Mouse (Mus musculus): ENCODE data around the gene Cyp2r1. TPM values are rescaled to one million over a fixed set of nuclear protein-coding genes. Genes with fewer than 3 reads are reported as not detected.
"Not testable (repeated sequence)": the region's sequence is repeated elsewhere in the genome, so short reads cannot be mapped to it uniquely, and the experiment has no call there.

Cyp2r1 gene
- polyA plus RNA-seq (2015; fragmentation: Nextera tagmentation; extraction: Ambion mirVana): 1.9 and 2.4 TPM in 2 replicates

DNA sequence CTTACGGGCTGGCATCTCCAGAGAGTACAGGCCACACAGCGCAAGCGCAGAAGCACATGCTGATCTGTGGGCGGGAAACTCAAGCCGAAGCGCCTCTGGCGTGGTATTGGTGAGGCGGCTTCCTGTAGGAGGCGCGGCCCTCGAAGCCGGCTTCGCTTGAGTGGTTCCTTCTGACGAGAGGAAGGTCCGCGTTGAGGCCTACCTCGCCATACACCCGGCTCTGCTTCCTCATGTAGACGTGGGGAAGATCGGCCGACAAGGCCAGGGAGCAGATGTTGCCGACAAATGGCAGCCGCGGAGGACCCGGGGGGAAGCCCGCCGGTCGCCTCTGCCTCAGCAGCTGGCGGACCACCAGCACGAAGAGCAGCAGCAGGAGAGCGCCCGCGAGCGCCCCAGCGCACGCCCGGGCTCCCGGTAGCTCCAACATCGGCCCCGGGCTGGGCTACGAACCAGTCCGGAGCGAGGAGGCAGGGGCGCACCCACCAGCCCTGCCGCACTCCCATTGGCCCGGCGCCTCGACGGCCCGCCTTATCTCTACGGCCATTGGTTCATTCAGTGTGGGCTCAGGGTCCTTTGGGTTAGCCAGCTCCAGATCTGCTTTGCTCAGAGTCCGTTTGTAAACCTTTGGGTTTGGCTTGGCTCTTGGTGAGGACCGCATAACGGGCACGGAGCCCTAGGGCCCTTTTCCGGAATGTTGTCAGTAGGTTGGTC lies at the start of gene Cyp2r1:
TSS of gene Cyp2r1 (minus strand) at position 442 of the 711 bp plus-strand sequence.
- Histone ChIP-seq H3K9ac (peak within 1 kb of the TSS; percentile 68), H3K9me3 (no peaks in the 10 kb centered on the region), H3K4me2 (peak within 1 kb of the TSS; percentile 92), H3K36me3 (no peaks in the 10 kb centered on the region), H3K4me1 (peaks cover 3% of the 10 kb centered on the region; the same call in 1 of the 2 replicates), H3K27ac (peak within 1 kb of the TSS; percentile 91), H3K27me3 (no peaks in the 10 kb centered on the region), H3K4me3 (peak within 1 kb of the TSS; percentile 59)
- ATAC-seq (ENCODE audit: borderline replicate concordance, extremely low read depth, low FRiP score, low TSS enrichment): peak; percentile 100
- 3% methylated on average over 56 of the region's 56 CpGs for WGBS

DNA sequence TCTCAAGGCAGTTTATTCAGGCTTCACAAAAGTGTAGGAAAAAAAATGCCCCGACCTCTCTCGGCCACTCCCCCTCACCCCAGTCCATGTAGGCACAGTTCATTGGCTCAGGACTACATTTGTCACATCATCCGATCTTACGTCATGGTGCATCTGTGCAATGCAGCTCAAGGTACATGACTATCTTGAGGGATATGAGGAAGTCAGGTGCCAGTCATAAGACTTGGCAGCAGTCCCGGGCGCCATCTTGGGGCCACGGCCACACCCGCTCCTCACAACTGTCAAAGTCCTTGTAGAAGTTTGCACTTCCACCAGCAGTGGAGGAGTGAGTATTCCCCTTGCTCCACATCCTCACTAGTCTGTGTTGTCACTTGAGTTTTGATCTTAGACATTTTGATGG lies 31.6 kb upstream of the Cyp2r1 start:
- not testable (repeated sequence) for H3K27ac ChIP-seq; H3K4me3 ChIP-seq; ATAC-seq (ENCODE audit: borderline replicate concordance, extremely low read depth, low FRiP score, low TSS enrichment); H3K4me2 ChIP-seq; H3K27me3 ChIP-seq; H3K36me3 ChIP-seq; H3K9me3 ChIP-seq; H3K9ac ChIP-seq; H3K4me1 ChIP-seq
- 91% methylated on average over 8 of the region's 8 CpGs for WGBS

DNA sequence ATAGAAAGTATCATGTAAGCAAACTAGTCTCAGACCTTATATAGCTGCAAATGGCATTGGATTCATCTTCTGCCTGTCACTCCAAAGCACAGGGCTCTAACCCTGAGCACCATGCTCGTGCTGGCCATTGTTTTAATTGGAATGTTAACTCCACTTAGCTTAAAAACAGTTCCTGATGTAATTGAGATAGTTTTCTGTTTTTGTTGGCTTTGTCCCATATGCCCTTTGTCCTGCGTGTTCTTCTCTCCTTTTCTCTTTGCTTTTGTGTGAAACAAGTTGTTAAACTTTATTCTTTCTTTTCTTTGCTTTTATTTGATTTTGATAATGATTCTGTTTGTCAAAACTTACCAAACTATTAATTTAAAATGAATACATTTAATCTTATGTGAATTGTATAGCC lies 19.7 kb upstream of the Cyp2r1 start:
- WGBS: 44% methylated on average over 2 of the region's 2 CpGs
- no peak for ATAC-seq (ENCODE audit: borderline replicate concordance, extremely low read depth, low FRiP score, low TSS enrichment)
- Histone ChIP-seq H3K27me3 (no peaks in the 10 kb centered on the region), H3K4me2 (no peak overlapping the region), H3K27ac (no peak overlapping the region), H3K4me1 (no peaks in the 10 kb centered on the region), H3K36me3 (no peaks in the 10 kb centered on the region), H3K9me3 (no peaks in the 10 kb centered on the region), H3K4me3 (no peak overlapping the region), H3K9ac (no peak overlapping the region)

DNA sequence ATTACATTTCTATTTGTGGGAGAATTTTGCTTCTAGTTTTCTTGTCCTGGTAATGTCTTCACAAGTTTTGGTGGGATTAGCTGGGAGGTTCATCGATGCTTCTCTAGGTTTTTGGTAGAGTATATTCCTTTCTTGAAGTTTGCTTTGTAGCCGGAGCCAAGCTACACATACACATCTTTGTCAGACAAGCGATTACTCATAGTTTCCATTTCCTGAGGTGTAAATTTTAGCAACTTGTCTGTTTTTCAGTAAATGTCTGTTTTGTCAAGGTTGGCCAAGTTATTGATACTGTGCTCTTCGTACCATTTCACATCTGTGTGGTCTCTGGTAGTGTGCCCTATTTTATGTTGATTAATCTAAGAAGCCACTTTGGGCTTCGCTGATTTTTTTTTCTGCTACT lies 18.4 kb upstream of the Cyp2r1 start:
- Histone ChIP-seq H3K4me3 (no peak overlapping the region), H3K27ac (no peak overlapping the region), H3K4me2 (no peak overlapping the region), H3K36me3 (no peaks in the 10 kb centered on the region), H3K4me1 (no peaks in the 10 kb centered on the region), H3K27me3 (no peaks in the 10 kb centered on the region), H3K9ac (no peak overlapping the region), H3K9me3 (no peaks in the 10 kb centered on the region)
- no peak for ATAC-seq (ENCODE audit: borderline replicate concordance, extremely low read depth, low FRiP score, low TSS enrichment)
- WGBS: 72% methylated on average over 5 of the region's 5 CpGs

DNA sequence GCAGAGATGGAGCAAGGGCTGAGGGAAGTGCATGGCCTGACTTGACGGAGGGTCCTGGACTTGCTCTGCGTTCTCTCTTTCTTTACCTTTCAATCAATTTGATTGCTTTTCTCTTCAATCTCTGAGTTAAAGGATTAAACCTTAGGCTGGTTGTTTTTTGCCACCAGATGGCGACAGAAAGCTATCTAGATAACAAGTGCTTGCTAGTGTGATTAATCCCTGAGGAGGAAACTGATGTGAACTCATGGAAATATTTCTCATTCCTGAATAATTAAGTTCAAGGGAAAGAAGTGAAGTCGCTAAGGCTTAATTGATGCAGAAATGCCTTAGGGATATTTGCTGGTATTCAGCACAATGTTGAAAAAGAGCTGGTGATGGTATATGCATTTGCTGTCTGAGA lies 17.7 kb upstream of the Cyp2r1 start:
- no peaks in the 10 kb centered on the region for H3K9me3 ChIP-seq
- no peak overlapping the region for H3K9ac ChIP-seq
- H3K4me3 ChIP-seq: no peak overlapping the region
- H3K36me3 ChIP-seq: no peaks in the 10 kb centered on the region
- WGBS: 6% methylated on average over 4 of the region's 4 CpGs
- no peak for ATAC-seq (ENCODE audit: borderline replicate concordance, extremely low read depth, low FRiP score, low TSS enrichment)
- no peak overlapping the region for H3K4me2 ChIP-seq
- no peaks in the 10 kb centered on the region for H3K4me1 ChIP-seq
- no peaks in the 10 kb centered on the region for H3K27me3 ChIP-seq
- no peak overlapping the region for H3K27ac ChIP-seq

DNA sequence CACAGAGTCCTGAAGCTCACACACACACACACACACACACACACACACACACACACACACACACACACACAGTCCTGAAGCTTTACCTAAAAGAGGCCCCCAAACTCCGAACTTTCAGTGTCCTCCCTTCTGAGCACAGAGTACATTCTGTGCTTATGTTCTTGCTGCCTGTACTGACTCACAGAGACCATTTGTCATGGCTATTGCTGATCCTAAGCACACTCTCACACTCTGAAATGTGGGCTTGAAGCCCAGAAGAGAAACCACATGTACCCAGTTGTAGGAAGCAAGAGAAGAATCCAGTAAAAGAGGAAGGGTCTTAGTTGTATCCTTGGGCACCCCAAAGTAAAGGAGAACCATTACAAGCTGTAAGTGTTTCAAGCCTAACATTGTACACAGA lies 14.9 kb upstream of the Cyp2r1 start:
- H3K36me3 ChIP-seq: no peaks in the 10 kb centered on the region
- H3K27ac ChIP-seq: no peak overlapping the region
- no peaks in the 10 kb centered on the region for H3K27me3 ChIP-seq
- H3K9ac ChIP-seq: no peak overlapping the region
- no peaks in the 10 kb centered on the region for H3K9me3 ChIP-seq
- H3K4me3 ChIP-seq: no peak overlapping the region
- no peaks in the 10 kb centered on the region for H3K4me1 ChIP-seq
- no peak for ATAC-seq (ENCODE audit: borderline replicate concordance, extremely low read depth, low FRiP score, low TSS enrichment)
- WGBS: 58% methylated on average over 1 of the region's 1 CpGs
- no peak overlapping the region for H3K4me2 ChIP-seq

DNA sequence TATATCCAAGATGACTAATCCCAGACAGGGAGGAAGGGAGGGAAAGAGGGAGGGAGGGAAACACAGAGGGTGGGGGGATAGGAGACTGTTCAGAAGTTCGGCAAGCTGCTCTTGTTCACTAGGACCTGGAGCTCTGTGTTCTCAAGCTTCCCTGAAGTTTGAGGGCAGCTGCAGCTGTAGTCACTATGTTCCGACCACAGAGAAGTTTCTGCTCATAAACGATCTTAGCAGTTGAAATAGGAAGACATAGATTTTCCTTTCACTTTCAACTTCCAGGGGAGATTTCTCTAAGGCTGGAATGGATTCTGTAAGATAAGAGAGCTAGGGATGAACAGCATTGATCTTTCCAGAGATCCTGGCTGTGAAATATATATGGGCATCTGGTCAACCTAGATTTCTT lies 14.2 kb upstream of the Cyp2r1 start:
- H3K9me3 ChIP-seq: no peaks in the 10 kb centered on the region
- H3K4me1 ChIP-seq: no peaks in the 10 kb centered on the region
- H3K36me3 ChIP-seq: no peaks in the 10 kb centered on the region
- H3K27ac ChIP-seq: no peak overlapping the region
- no peak overlapping the region for H3K9ac ChIP-seq
- no peaks in the 10 kb centered on the region for H3K27me3 ChIP-seq
- 56% methylated on average over 3 of the region's 3 CpGs for WGBS
- H3K4me2 ChIP-seq: no peak overlapping the region
- no peak for ATAC-seq (ENCODE audit: borderline replicate concordance, extremely low read depth, low FRiP score, low TSS enrichment)
- no peak overlapping the region for H3K4me3 ChIP-seq

DNA sequence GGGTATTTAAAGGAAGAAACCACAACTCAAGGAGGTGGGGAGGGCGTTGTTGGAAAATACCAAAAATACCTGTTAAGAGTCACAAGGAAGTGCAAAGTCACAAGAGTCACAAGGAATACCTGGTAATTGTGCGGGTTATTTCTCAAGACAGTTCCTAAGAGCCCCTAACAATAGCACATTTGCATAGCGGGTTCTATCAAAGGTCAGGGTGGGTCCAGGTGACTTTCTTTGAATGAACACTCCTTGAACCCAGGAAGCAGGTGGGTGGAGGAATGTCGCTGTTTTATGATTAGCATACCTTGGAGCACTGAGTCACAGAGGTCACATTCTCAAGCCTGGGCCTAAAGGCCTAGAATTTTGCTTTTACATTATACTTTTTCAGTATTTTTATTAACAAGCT lies 11.1 kb upstream of the Cyp2r1 start:
- not testable (repeated sequence) for H3K9me3 ChIP-seq; ATAC-seq (ENCODE audit: borderline replicate concordance, extremely low read depth, low FRiP score, low TSS enrichment); H3K27me3 ChIP-seq; H3K36me3 ChIP-seq; H3K9ac ChIP-seq; H3K4me3 ChIP-seq; H3K4me1 ChIP-seq; H3K27ac ChIP-seq; H3K4me2 ChIP-seq
- 88% methylated on average over 4 of the region's 4 CpGs for WGBS

DNA sequence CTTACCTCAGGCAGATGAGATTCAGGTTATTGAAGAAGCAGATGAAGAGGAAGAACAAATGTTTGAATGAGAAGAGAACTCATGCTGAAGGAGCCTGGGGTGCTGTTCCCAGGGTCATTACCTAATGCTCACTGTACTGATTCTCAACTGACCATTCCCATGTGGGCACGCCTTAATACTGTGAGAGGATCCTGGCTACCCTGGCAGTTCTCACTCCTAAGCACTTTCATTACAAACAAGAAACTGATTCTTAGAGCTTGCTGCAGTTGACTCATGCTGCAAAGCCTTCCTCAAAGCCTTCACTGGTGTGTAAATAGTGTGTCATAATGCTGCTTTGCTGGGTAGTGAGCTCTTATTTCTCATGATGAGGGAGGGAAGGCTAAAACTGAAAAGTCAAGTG lies 26.6 kb downstream of the Cyp2r1 start:
- Histone ChIP-seq H3K4me2 (no peak overlapping the region), H3K36me3 (peaks cover 7% of the 10 kb centered on the region; the same call in 1 of the 2 replicates), H3K27me3 (no peaks in the 10 kb centered on the region), H3K4me3 (no peak overlapping the region), H3K9ac (no peak overlapping the region), H3K27ac (no peak overlapping the region), H3K9me3 (no peaks in the 10 kb centered on the region), H3K4me1 (no peaks in the 10 kb centered on the region)
- WGBS: 70% methylated on average over 1 of the region's 1 CpGs
- ATAC-seq (ENCODE audit: borderline replicate concordance, extremely low read depth, low FRiP score, low TSS enrichment): no peak

DNA sequence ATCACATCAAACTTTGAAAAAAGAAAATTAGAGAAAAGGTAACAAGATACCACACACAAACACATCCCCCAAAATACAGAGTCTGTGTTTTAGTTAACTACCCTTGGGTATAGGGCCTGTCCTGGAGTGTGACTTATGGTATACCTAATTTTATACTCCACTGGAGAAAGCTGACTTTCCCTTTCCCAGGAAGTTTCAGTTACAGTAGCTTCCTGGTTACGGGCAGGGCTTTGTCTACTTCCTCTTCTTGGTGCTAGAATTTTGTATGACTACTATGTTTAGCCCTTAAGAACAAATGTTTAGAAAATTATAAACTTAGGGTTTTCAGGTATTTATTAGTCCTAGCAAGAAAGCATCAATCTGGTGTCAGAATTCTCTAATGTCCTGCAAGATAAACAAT lies 36.5 kb downstream of the Cyp2r1 start:
- ATAC-seq (ENCODE audit: borderline replicate concordance, extremely low read depth, low FRiP score, low TSS enrichment): no peak
- no peak overlapping the region for H3K9ac ChIP-seq
- no peak overlapping the region for H3K27ac ChIP-seq
- no peak overlapping the region for H3K4me2 ChIP-seq
- H3K36me3 ChIP-seq: no peaks in the 10 kb centered on the region
- H3K4me3 ChIP-seq: no peak overlapping the region
- H3K4me1 ChIP-seq: no peaks in the 10 kb centered on the region
- H3K27me3 ChIP-seq: no peaks in the 10 kb centered on the region
- H3K9me3 ChIP-seq: no peaks in the 10 kb centered on the region
- WGBS: 82% methylated on average over 1 of the region's 1 CpGs

DNA sequence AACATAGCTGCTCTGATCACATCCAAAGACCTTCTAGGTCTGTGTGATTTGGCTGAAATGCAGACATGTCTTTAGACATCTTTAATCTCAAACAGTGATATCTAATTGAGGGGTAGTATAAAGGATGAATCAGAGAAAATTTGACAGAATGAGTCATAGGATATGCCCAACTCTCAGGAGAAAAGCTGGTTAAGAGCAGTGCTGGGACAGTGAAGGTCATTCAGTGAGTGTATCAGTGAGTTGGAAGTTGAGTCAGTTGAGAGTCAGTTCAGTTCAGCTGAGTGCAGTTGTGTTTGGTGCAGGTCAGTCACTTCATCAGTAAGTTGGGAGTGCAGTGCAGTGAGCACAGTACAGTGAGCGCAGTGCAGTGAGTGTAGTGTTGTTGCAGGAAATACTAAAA lies 42.6 kb downstream of the Cyp2r1 start:
- no peaks in the 10 kb centered on the region for H3K4me1 ChIP-seq
- H3K27me3 ChIP-seq: no peaks in the 10 kb centered on the region
- no peak overlapping the region for H3K4me2 ChIP-seq
- 100% methylated on average over 1 of the region's 1 CpGs for WGBS
- H3K36me3 ChIP-seq: no peaks in the 10 kb centered on the region
- no peak overlapping the region for H3K9ac ChIP-seq
- H3K9me3 ChIP-seq: no peaks in the 10 kb centered on the region
- no peak for ATAC-seq (ENCODE audit: borderline replicate concordance, extremely low read depth, low FRiP score, low TSS enrichment)
- H3K27ac ChIP-seq: no peak overlapping the region
- H3K4me3 ChIP-seq: no peak overlapping the region

DNA sequence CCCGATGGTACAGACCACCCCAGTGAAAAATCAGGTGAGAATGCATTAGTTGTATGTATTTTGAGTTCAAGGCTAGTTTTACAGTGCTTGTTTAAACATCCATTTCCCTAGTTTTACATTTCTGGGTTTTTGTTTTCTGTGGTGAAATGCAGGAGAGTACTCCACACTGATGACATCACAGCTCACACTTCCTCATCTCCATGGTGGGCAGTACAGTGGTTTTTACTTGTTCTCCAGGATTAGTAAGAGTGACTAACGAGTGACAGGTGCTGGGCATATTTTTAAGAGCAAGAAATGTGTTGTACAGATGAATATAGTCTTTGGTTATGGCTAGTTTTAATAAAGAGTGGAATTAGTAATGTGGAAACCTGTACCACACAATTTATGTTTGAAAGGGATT lies 53.9 kb downstream of the Cyp2r1 start:
- WGBS: 79% methylated on average over 2 of the region's 2 CpGs
- H3K9ac ChIP-seq: no peak overlapping the region
- no peak overlapping the region for H3K4me3 ChIP-seq
- H3K27me3 ChIP-seq: no peaks in the 10 kb centered on the region
- no peaks in the 10 kb centered on the region for H3K36me3 ChIP-seq
- no peak overlapping the region for H3K4me2 ChIP-seq
- ATAC-seq (ENCODE audit: borderline replicate concordance, extremely low read depth, low FRiP score, low TSS enrichment): no peak
- H3K9me3 ChIP-seq: no peaks in the 10 kb centered on the region
- H3K27ac ChIP-seq: no peak overlapping the region
- H3K4me1 ChIP-seq: no peaks in the 10 kb centered on the region
